Mouse (Mus musculus): ENCODE results near the gene St14. TPM values are rescaled to one million over a fixed set of nuclear protein-coding genes. Genes with fewer than 3 reads are reported as not detected.

The St14 gene
- polyA plus RNA-seq, 1 experiment from 2014 or later, result 0.99 TPM

- Histone ChIP-seq H3K36me3 (replicated peaks; ENCODE audit: insufficient read depth, low read length) (no peaks in the 10 kb centered on the region), H3K9me3 (ENCODE audit: low read length) (no peaks in the 10 kb centered on the region), H3K27ac (ENCODE audit: low read depth) (no peak overlapping the region), H3K4me3 (ENCODE audit: low read depth, low read length) (no peak overlapping the region), H3K9ac (replicated peaks) (no peak overlapping the region), H3K4me1 (ENCODE audit: insufficient read depth) (peaks cover 16% of the 10 kb centered on the region), H3K4me2 (ENCODE audit: low read depth, low read length) (no peak overlapping the region), H3K27me3 (ENCODE audit: insufficient read depth, low read length) (peaks cover 40% of the 10 kb centered on the region)
- ATAC-seq (no peak), DNase-seq (no peak)
- 30% methylated on average over 12 of the region's 12 CpGs for WGBS (ENCODE audit: insufficient replicate concordance)
- TF ChIP-seq CTCF (IDR thresholded peaks at IDR 0.05; ENCODE audit: low read depth) (no peak), EP300 (IDR thresholded peaks at IDR 0.05; ENCODE audit: low read depth) (no peak)
These were observed 3.7 kb downstream of the St14 start for GRCm38 (mm10) chr9:31127876-31128465.

GRCm38 (mm10) chr9:31126079-31126478, 5.6 kb downstream of the St14 start:
- DNase-seq (no peak), ATAC-seq (no peak)
- Histone ChIP-seq H3K4me2 (ENCODE audit: low read depth, low read length) (no peak overlapping the region), H3K4me1 (ENCODE audit: insufficient read depth) (peaks cover 7% of the 10 kb centered on the region; the same call in 1 of the 2 replicates), H3K27me3 (ENCODE audit: insufficient read depth, low read length) (peaks cover 22% of the 10 kb centered on the region), H3K9ac (replicated peaks) (no peak overlapping the region), H3K4me3 (ENCODE audit: low read depth, low read length) (no peak overlapping the region), H3K27ac (ENCODE audit: low read depth) (no peak overlapping the region), H3K36me3 (replicated peaks; ENCODE audit: insufficient read depth, low read length) (no peaks in the 10 kb centered on the region), H3K9me3 (ENCODE audit: low read length) (no peaks in the 10 kb centered on the region)
- WGBS (ENCODE audit: insufficient replicate concordance), result 77% methylated on average over 7 of the region's 7 CpGs
- TF ChIP-seq CTCF (IDR thresholded peaks at IDR 0.05; ENCODE audit: low read depth), result no peak
- TF ChIP-seq EP300 (IDR thresholded peaks at IDR 0.05; ENCODE audit: low read depth), result no peak

GRCm38 (mm10) chr9:31122464-31123030, 9.1 kb downstream of the St14 start:
- DNase-seq (no peak), ATAC-seq (no peak)
- no peak overlapping the region for H3K4me3 ChIP-seq (ENCODE audit: low read depth, low read length)
- H3K9me3 ChIP-seq (ENCODE audit: low read length), result no peaks in the 10 kb centered on the region
- H3K4me2 ChIP-seq (ENCODE audit: low read depth, low read length), result no peak overlapping the region
- H3K27me3 ChIP-seq (ENCODE audit: insufficient read depth, low read length), result 0 out of 2 replicates have a peak, but pooled peaks cover 3% of the 10 kb centered on the region
- TF ChIP-seq EP300 (IDR thresholded peaks at IDR 0.05; ENCODE audit: low read depth) (no peak), CTCF (IDR thresholded peaks at IDR 0.05; ENCODE audit: low read depth) (no peak)
- no peak overlapping the region for H3K9ac ChIP-seq (replicated peaks)
- no peak overlapping the region for H3K27ac ChIP-seq (ENCODE audit: low read depth)
- no peaks in the 10 kb centered on the region for H3K4me1 ChIP-seq (ENCODE audit: insufficient read depth)
- no peaks in the 10 kb centered on the region for H3K36me3 ChIP-seq (replicated peaks; ENCODE audit: insufficient read depth, low read length)
- 70% methylated on average over 13 of the region's 13 CpGs for WGBS (ENCODE audit: insufficient replicate concordance)

- no peaks in the 10 kb centered on the region for H3K27me3 ChIP-seq (ENCODE audit: insufficient read depth, low read length)
- no peak overlapping the region for H3K9ac ChIP-seq (replicated peaks)
- no peaks in the 10 kb centered on the region for H3K9me3 ChIP-seq (ENCODE audit: low read length)
- no peak overlapping the region for H3K4me3 ChIP-seq (ENCODE audit: low read depth, low read length)
- no peaks in the 10 kb centered on the region for H3K36me3 ChIP-seq (replicated peaks; ENCODE audit: insufficient read depth, low read length)
- DNase-seq, result no peak
- WGBS (ENCODE audit: insufficient replicate concordance), result 58% methylated on average over 4 of the region's 4 CpGs
- H3K4me2 ChIP-seq (ENCODE audit: low read depth, low read length), result no peak overlapping the region
- H3K4me1 ChIP-seq (ENCODE audit: insufficient read depth), result no peaks in the 10 kb centered on the region
- no peak for ATAC-seq
- TF ChIP-seq EP300 (IDR thresholded peaks at IDR 0.05; ENCODE audit: low read depth) (no peak), CTCF (IDR thresholded peaks at IDR 0.05; ENCODE audit: low read depth) (no peak)
- H3K27ac ChIP-seq (ENCODE audit: low read depth), result no peak overlapping the region
These were observed 11.1 kb downstream of the St14 start for GRCm38 (mm10) chr9:31120533-31120915.

- no peak overlapping the region for H3K27ac ChIP-seq (ENCODE audit: low read depth)
- H3K4me1 ChIP-seq (ENCODE audit: insufficient read depth), result no peaks in the 10 kb centered on the region
- no peak overlapping the region for H3K4me2 ChIP-seq (ENCODE audit: low read depth, low read length)
- no peaks in the 10 kb centered on the region for H3K27me3 ChIP-seq (ENCODE audit: insufficient read depth, low read length)
- no peaks in the 10 kb centered on the region for H3K36me3 ChIP-seq (replicated peaks; ENCODE audit: insufficient read depth, low read length)
- ATAC-seq (no peak), DNase-seq (no peak)
- no peak overlapping the region for H3K9ac ChIP-seq (replicated peaks)
- WGBS (ENCODE audit: insufficient replicate concordance), result 53% methylated on average over 11 of the region's 11 CpGs
- TF ChIP-seq CTCF (IDR thresholded peaks at IDR 0.05; ENCODE audit: low read depth), result no peak
- TF ChIP-seq EP300 (IDR thresholded peaks at IDR 0.05; ENCODE audit: low read depth), result no peak
- no peak overlapping the region for H3K4me3 ChIP-seq (ENCODE audit: low read depth, low read length)
- H3K9me3 ChIP-seq (ENCODE audit: low read length), result no peaks in the 10 kb centered on the region
These were observed 11.6 kb downstream of the St14 start for GRCm38 (mm10) chr9:31119882-31120532.

GRCm38 (mm10) chr9:31119405-31119804, 12.2 kb downstream of the St14 start:
- no peaks in the 10 kb centered on the region for H3K27me3 ChIP-seq (ENCODE audit: insufficient read depth, low read length)
- no peak overlapping the region for H3K27ac ChIP-seq (ENCODE audit: low read depth)
- H3K4me2 ChIP-seq (ENCODE audit: low read depth, low read length), result no peak overlapping the region
- no peaks in the 10 kb centered on the region for H3K36me3 ChIP-seq (replicated peaks; ENCODE audit: insufficient read depth, low read length)
- no peaks in the 10 kb centered on the region for H3K9me3 ChIP-seq (ENCODE audit: low read length)
- TF ChIP-seq CTCF (IDR thresholded peaks at IDR 0.05; ENCODE audit: low read depth), result no peak
- TF ChIP-seq EP300 (IDR thresholded peaks at IDR 0.05; ENCODE audit: low read depth), result no peak
- WGBS (ENCODE audit: insufficient replicate concordance), result 37% methylated on average over 5 of the region's 5 CpGs
- no peak overlapping the region for H3K9ac ChIP-seq (replicated peaks)
- no peaks in the 10 kb centered on the region for H3K4me1 ChIP-seq (ENCODE audit: insufficient read depth)
- DNase-seq (no peak), ATAC-seq (no peak)
- no peak overlapping the region for H3K4me3 ChIP-seq (ENCODE audit: low read depth, low read length)

Measured in liver, postnatal 0 days (tissue).